Mouse (Mus musculus): ENCODE data around the gene Ppm1n. TPM values are rescaled to one million over a fixed set of nuclear protein-coding genes. Genes with fewer than 3 reads are reported as not detected.

The Ppm1n gene
- polyA plus RNA-seq, 1 experiment from 2014 or later, result 0.14 TPM

Other genes starting within 250 kb of the Ppm1n start
- gene Rsph6a, start 225.4 kb downstream of the Ppm1n start, polyA plus RNA-seq (2015; fragmentation: Nextera tagmentation; extraction: Ambion mirVana), result not detected in 2 replicates
- gene Dmwd, start 203.8 kb downstream of the Ppm1n start, polyA plus RNA-seq (2015; fragmentation: Nextera tagmentation; extraction: Ambion mirVana), result 11.0 and 13.4 TPM in 2 replicates
- 52.2 and 53.7 TPM in 2 replicates for gene Dmpk, start 196.2 kb downstream of the Ppm1n start, polyA plus RNA-seq (2015; fragmentation: Nextera tagmentation; extraction: Ambion mirVana)
- 8.7 and 8.8 TPM in 2 replicates for gene Six5, start 185.5 kb downstream of the Ppm1n start, polyA plus RNA-seq (2015; fragmentation: Nextera tagmentation; extraction: Ambion mirVana)
- 1.8 and 2.3 TPM in 2 replicates for gene Gm4969, start 161.7 kb downstream of the Ppm1n start, polyA plus RNA-seq (2015; fragmentation: Nextera tagmentation; extraction: Ambion mirVana)
- 10.5 and 12.8 TPM in 2 replicates for gene Fbxo46, start 160.2 kb downstream of the Ppm1n start, polyA plus RNA-seq (2015; fragmentation: Nextera tagmentation; extraction: Ambion mirVana)
- 9.2 and 11.5 TPM in 2 replicates for gene Qpctl, start 130.8 kb downstream of the Ppm1n start, polyA plus RNA-seq (2015; fragmentation: Nextera tagmentation; extraction: Ambion mirVana)
- 138 TPM in 2 replicates for gene Snrpd2, start 130.3 kb downstream of the Ppm1n start, polyA plus RNA-seq (2015; fragmentation: Nextera tagmentation; extraction: Ambion mirVana)
- 2.5 and 2.8 TPM in 2 replicates for gene Gipr, start 113.9 kb downstream of the Ppm1n start, polyA plus RNA-seq (2015; fragmentation: Nextera tagmentation; extraction: Ambion mirVana)
- gene Eml2, start 103.6 kb downstream of the Ppm1n start, polyA plus RNA-seq (2015; fragmentation: Nextera tagmentation; extraction: Ambion mirVana), result 6.5 and 7.3 TPM in 2 replicates
- 1.4 and 1.5 TPM in 2 replicates for gene Gpr4, start 67.5 kb downstream of the Ppm1n start, polyA plus RNA-seq (2015; fragmentation: Nextera tagmentation; extraction: Ambion mirVana)
- gene Opa3, start 51.7 kb downstream of the Ppm1n start, polyA plus RNA-seq (2015; fragmentation: Nextera tagmentation; extraction: Ambion mirVana), result 36.8 and 39.4 TPM in 2 replicates
- gene Vasp, start 8.2 kb downstream of the Ppm1n start, polyA plus RNA-seq (2015; fragmentation: Nextera tagmentation; extraction: Ambion mirVana), result 109 and 114 TPM in 2 replicates
- 11.3 and 12.5 TPM in 2 replicates for gene Rtn2, start 2.6 kb upstream of the Ppm1n start, polyA plus RNA-seq (2015; fragmentation: Nextera tagmentation; extraction: Ambion mirVana)
- gene Fosb, start 30.0 kb upstream of the Ppm1n start, polyA plus RNA-seq (2015; fragmentation: Nextera tagmentation; extraction: Ambion mirVana), result 0.09 and 0.14 TPM in 2 replicates
- 51.6 and 52.0 TPM in 2 replicates for gene Ercc1, start 64.7 kb upstream of the Ppm1n start, polyA plus RNA-seq (2015; fragmentation: Nextera tagmentation; extraction: Ambion mirVana)
- 21.7 and 23.4 TPM in 2 replicates for gene Cd3eap, start 79.4 kb upstream of the Ppm1n start, polyA plus RNA-seq (2015; fragmentation: Nextera tagmentation; extraction: Ambion mirVana)
- gene Ppp1r13l, start 79.7 kb upstream of the Ppm1n start, polyA plus RNA-seq (2015; fragmentation: Nextera tagmentation; extraction: Ambion mirVana), result 3.1 and 4.8 TPM in 2 replicates
- 16.7 and 17.3 TPM in 2 replicates for gene Ercc2, start 101.9 kb upstream of the Ppm1n start, polyA plus RNA-seq (2015; fragmentation: Nextera tagmentation; extraction: Ambion mirVana)
- 3.7 and 4.7 TPM in 2 replicates for gene Klc3, start 124.0 kb upstream of the Ppm1n start, polyA plus RNA-seq (2015; fragmentation: Nextera tagmentation; extraction: Ambion mirVana)
- gene Ckm, start 124.7 kb upstream of the Ppm1n start, polyA plus RNA-seq (2015; fragmentation: Nextera tagmentation; extraction: Ambion mirVana), result 5.1 and 9.0 TPM in 2 replicates
- gene Mark4, start 178.8 kb upstream of the Ppm1n start, polyA plus RNA-seq (2015; fragmentation: Nextera tagmentation; extraction: Ambion mirVana), result 5.8 and 6.1 TPM in 2 replicates
- gene Exoc3l2, start 183.3 kb upstream of the Ppm1n start, polyA plus RNA-seq (2015; fragmentation: Nextera tagmentation; extraction: Ambion mirVana), result 0.50 and 0.53 TPM in 2 replicates
- gene Bloc1s3, start 228.3 kb upstream of the Ppm1n start, polyA plus RNA-seq (2015; fragmentation: Nextera tagmentation; extraction: Ambion mirVana), result 1.9 and 2.2 TPM in 2 replicates
- gene Trappc6a, start 228.3 kb upstream of the Ppm1n start, polyA plus RNA-seq (2015; fragmentation: Nextera tagmentation; extraction: Ambion mirVana), result 124 and 137 TPM in 2 replicates
- 0.10 and 0.11 TPM in 2 replicates for gene Nkpd1, start 237.8 kb upstream of the Ppm1n start, polyA plus RNA-seq (2015; fragmentation: Nextera tagmentation; extraction: Ambion mirVana)